Mouse (Mus musculus) lung, postnatal 0 days (tissue): ENCODE results near the gene Sar1b. TPM values are rescaled to one million over a fixed set of nuclear protein-coding genes. Genes with fewer than 3 reads are reported as not detected.

Source experiments
- ATAC-seq: fragments of 200-750 bp; cut with Nextera tagmentation; 2 replicates; pipeline ENCODE4 v1.8.0; 2017; ENCODE audit warnings: moderate library complexity
- DNase-seq: peaks from one replicate; pipeline ENCODE4 v3.0.0-alpha.2; 2016; ENCODE audit warnings: low spot score
- H3K27ac ChIP-seq: fragments of 300-500 bp; sonication (generic); 2 replicates; pipeline ENCODE4 v1.5.1; 2014; ENCODE audit warnings: antibody characterized with exemption, mild to moderate bottlenecking, low read length, mixed read lengths
- H3K27me3 ChIP-seq: fragments of 300-500 bp; sonication (generic); replicated peaks from 2 replicates; pipeline ENCODE4 v1.6.1; 2014; ENCODE audit warnings: low read length, mixed read lengths; ENCODE audit not compliant: insufficient read depth
- H3K36me3 ChIP-seq: fragments of 300-500 bp; sonication (generic); 2 replicates; pipeline ENCODE4 v1.6.1; 2014; ENCODE audit warnings: low read length, mixed read lengths; ENCODE audit not compliant: insufficient read depth
- H3K4me1 ChIP-seq: fragments of 300-500 bp; sonication (generic); 2 replicates; pipeline ENCODE4 v1.6.1; 2014; ENCODE audit warnings: antibody characterized with exemption, low read depth, low read length, mixed read lengths; ENCODE audit not compliant: insufficient read depth
- H3K4me2 ChIP-seq: fragments of 300-500 bp; sonication (generic); replicated peaks from 2 replicates; pipeline ENCODE4 v1.6.1; 2014; ENCODE audit warnings: low read depth, mild to moderate bottlenecking, low read length, moderate library complexity, mixed read lengths
- H3K4me3 ChIP-seq: fragments of 300-500 bp; sonication (generic); 2 replicates; pipeline ENCODE4 v1.5.1; 2014; ENCODE audit warnings: low read depth, low read length
- H3K9ac ChIP-seq: fragments of 300-500 bp; sonication (generic); replicated peaks from 2 replicates; pipeline ENCODE4 v1.6.1; 2014; ENCODE audit warnings: low read depth, mild to moderate bottlenecking
- H3K9me3 ChIP-seq: fragments of 300-500 bp; sonication (generic); 2 replicates; pipeline ENCODE4 v1.6.1; 2016; ENCODE audit warnings: low read length, mixed read lengths
- CTCF ChIP-seq: IDR thresholded peaks from 2 replicates; pipeline ENCODE4 v1.5.1; 2016; ENCODE audit warnings: antibody characterized with exemption, mild to moderate bottlenecking
- EP300 ChIP-seq: IDR thresholded peaks from 2 replicates; pipeline ENCODE4 v1.6.1; 2016; ENCODE audit warnings: antibody characterized with exemption, mild to moderate bottlenecking, control low read depth
- WGBS: fragments of 180-500 bp; shearing (Covaris S2); extraction: QIAGEN DNeasy Blood & Tissue Kit; methylation state at CpG from one replicate; pipeline ENCODE4 v1.1.7; 2014; 5-methylcytosine and 5-hydroxymethylcytosine counted together
- polyA plus RNA-seq: library from polyadenylated mRNA; unstranded; fragments of >200 nt; fragmentation: Nextera tagmentation; extraction: Ambion mirVana; gene quantifications from 2 replicates; pipeline ENCODE4 v1.2.1, GENCODE M21; 2015

Gene Sar1b
- polyA plus RNA-seq, 1 experiment from 2014 or later: 125 TPM

DNA sequence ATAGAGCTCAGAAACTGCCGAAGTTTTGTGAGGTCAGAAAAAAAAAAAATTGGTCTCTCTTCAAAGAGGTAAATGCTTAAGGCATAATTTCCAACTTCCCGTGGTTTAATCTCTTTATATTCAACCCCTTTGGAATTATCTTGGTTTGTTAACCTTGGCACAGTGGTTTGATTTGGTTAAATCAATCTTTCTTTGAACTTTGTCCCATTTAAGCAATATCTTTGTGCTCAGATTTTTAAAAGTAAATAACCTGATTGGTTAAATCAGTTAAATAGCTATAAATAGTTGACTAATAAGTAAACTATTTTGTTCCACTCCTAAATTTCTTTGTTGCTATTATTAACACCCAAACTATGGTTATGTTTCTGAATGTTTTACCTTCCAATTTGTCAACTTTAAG, 4.2 kb upstream of the Sar1b start:
- H3K27me3 ChIP-seq: no peaks in the 10 kb centered on the region
- H3K4me1 ChIP-seq: peaks cover 14% of the 10 kb centered on the region
- DNase-seq (peak; percentile 34), ATAC-seq (no peak)
- H3K9me3 ChIP-seq: no peaks in the 10 kb centered on the region
- TF ChIP-seq CTCF: no peak
- no peak for TF ChIP-seq EP300
- WGBS: 63% methylated on average over 2 of the region's 2 CpGs
- no peak overlapping the region for H3K4me2 ChIP-seq
- no peak overlapping the region for H3K4me3 ChIP-seq
- H3K9ac ChIP-seq: no peak overlapping the region
- H3K36me3 ChIP-seq: no peaks in the 10 kb centered on the region
- peak overlapping the region; percentile 47 for H3K27ac ChIP-seq

DNA sequence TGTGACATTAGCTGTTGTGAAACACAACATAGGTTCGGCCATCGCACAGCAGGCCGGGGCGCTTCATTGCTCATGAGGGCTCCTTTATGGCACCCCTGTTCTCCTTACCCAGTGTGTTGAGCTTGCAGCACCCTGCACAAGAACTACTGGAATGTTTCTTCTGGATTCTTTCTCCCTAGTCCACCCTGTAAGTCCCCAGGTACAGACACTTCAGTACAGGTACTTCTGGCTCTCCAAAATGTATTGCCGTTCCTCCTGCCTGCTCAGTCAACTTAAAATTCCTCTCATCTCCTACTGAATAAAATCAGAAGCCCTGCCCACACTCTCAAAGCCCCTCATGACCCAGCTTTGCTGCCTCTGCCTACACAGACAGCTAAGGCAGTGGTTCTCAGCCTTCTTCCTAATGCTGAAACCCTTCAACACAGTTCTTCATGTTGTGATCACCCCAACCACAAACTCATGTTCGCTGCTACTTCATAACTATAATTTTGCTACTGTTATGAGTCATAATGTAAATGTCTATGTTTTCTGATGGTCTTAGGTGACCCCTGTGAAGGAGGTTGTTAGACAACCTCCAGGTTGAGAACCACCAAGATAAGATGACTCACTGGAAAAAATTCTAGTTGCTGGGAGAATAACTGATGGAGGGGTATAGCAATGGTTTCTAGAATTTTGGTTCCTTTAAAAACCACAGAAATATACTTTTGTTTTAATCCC, 3.4 kb upstream of the Sar1b start:
- 58% methylated on average over 6 of the region's 6 CpGs for WGBS
- Histone ChIP-seq H3K4me1 (peaks cover 13% of the 10 kb centered on the region; the same call in 1 of the 2 replicates), H3K27ac (peak overlapping the region; percentile 47), H3K9me3 (no peaks in the 10 kb centered on the region), H3K9ac (no peak overlapping the region), H3K4me3 (no peak overlapping the region), H3K4me2 (no peak overlapping the region), H3K27me3 (no peaks in the 10 kb centered on the region), H3K36me3 (no peaks in the 10 kb centered on the region)
- TF ChIP-seq EP300 (peak; percentile 77), CTCF (no peak)
- DNase-seq: peak; percentile 80
- ATAC-seq: peak; percentile 62

DNA sequence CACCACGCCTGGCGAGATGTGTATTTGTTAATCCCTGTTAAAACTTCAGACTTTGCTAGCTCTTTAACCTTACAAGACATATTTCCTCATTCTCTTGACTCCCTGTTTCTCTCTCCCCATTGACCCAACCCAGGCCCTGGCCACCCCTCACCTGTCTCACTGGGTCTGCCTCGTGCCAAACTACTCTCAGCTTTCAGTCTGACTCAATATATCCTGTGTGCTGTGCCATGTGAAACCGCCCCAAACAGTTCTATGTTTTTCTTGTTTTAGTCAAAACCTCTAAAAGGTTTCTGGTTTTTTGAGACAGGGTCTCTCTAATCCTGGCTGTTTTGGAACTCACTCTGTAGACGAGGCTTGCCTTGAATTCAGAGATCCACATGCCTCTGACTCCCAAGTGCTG, 2.2 kb upstream of the Sar1b start:
- no peaks in the 10 kb centered on the region for H3K27me3 ChIP-seq
- ATAC-seq: no peak
- no peaks in the 10 kb centered on the region for H3K36me3 ChIP-seq
- DNase-seq: no peak
- H3K9me3 ChIP-seq: no peaks in the 10 kb centered on the region
- peaks cover 13% of the 10 kb centered on the region; the same call in 1 of the 2 replicates for H3K4me1 ChIP-seq
- WGBS: 70% methylated on average over 5 of the region's 5 CpGs
- H3K27ac ChIP-seq: no peak overlapping the region
- H3K4me3 ChIP-seq: no peak overlapping the region
- no peak for TF ChIP-seq EP300
- TF ChIP-seq CTCF: no peak
- H3K9ac ChIP-seq: no peak overlapping the region
- no peak overlapping the region for H3K4me2 ChIP-seq

DNA sequence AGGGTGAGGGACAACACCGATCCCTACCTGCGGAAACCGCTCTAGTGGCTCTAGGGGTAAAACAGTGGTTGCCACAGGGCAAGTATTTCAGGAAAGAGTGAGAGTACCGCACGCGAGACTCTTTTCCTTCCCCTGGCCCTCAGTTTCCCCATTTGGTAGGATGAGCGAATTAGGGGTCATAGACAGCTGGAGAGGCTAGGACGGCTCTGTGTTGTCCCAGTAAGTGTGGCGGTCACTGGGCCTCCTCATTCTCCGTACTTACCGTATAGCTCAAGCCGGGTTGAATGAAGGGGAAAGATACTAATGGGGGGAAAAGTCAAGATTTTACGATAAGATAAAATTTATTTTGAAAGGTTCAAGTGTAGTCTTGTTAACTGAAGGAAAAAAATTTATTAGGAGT, 468 bp downstream of the Sar1b start:
- Histone ChIP-seq H3K4me3 (peak overlapping the region; percentile 94), H3K27me3 (no peaks in the 10 kb centered on the region), H3K9me3 (no peaks in the 10 kb centered on the region), H3K4me1 (peaks cover 8% of the 10 kb centered on the region; the same call in 1 of the 2 replicates), H3K36me3 (no peaks in the 10 kb centered on the region), H3K27ac (peak overlapping the region; percentile 55; the same call in 1 of the 2 replicates), H3K9ac (peak overlapping the region; percentile 94), H3K4me2 (peak overlapping the region; percentile 87)
- ATAC-seq (no peak), DNase-seq (no peak)
- TF ChIP-seq EP300: no peak
- TF ChIP-seq CTCF: no peak
- WGBS: 3% methylated on average over 13 of the region's 13 CpGs

DNA sequence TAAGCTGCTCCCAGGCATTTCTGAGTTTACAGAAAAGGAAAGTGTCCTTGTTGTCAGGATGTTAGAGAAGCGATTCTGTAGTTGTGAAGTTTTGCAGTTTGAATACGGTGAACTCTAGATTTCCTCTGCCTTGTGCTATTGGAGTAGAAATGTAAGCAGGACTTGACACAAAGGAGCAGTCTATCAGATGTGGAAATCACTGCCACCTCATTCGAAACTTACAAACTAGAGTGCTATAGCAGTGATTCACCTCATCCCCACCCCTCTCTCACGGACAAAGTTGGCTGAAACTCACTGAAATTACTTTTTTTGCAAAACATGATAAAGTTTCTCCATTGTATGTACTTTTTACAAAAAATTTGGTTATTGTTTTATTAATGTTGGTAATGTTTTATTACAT, 1.3 kb downstream of the Sar1b start:
- H3K9me3 ChIP-seq: no peaks in the 10 kb centered on the region
- no peak for ATAC-seq
- peaks cover 8% of the 10 kb centered on the region; the same call in 1 of the 2 replicates for H3K4me1 ChIP-seq
- no peak overlapping the region for H3K27ac ChIP-seq
- no peaks in the 10 kb centered on the region for H3K36me3 ChIP-seq
- no peak overlapping the region for H3K4me3 ChIP-seq
- H3K4me2 ChIP-seq: 0 out of 2 replicates have a peak overlapping the region, but pooled peaks have one; percentile 87
- no peaks in the 10 kb centered on the region for H3K27me3 ChIP-seq
- H3K9ac ChIP-seq: no peak overlapping the region
- no peak for TF ChIP-seq CTCF
- no peak for TF ChIP-seq EP300
- DNase-seq: no peak
- WGBS: 58% methylated on average over 4 of the region's 4 CpGs

DNA sequence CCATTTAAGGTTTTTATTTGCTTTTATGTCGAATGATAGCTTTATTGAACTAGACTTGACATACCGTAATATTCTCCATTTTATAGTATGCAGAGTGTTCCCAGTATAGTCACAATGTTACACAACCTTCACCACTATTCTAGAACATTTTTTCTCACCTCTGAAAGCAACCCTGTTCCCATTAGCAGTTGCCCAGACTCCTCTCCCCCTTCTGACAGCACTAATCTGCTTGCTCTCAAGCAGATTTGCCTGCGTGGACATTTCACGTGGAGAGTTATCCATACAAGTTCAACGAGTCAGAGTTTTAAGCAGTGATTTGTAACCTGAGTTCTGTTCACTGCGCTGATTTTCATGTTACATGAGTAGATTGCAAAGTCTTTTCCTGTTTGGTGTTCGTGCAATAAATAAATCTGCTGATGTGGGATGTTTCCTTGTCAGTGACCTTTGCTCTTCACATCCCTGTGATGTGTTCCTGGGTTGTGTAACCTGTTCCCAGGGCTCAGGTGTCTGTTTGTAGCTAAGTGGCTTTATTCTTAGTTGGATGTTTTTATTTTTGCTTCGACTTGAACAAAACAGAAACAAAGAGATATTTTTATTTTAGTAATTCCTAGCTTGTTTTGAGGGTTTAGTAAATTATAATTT, 4.2 kb downstream of the Sar1b start:
- TF ChIP-seq CTCF: no peak
- no peak for TF ChIP-seq EP300
- no peak overlapping the region for H3K4me2 ChIP-seq
- 67% methylated on average over 8 of the region's 8 CpGs for WGBS

More for the DNA sequence above, 4.2 kb downstream of the Sar1b start:
- peaks cover 8% of the 10 kb centered on the region; the same call in 1 of the 2 replicates for H3K4me1 ChIP-seq
- H3K27me3 ChIP-seq: no peaks in the 10 kb centered on the region
- no peaks in the 10 kb centered on the region for H3K9me3 ChIP-seq
- no peak for DNase-seq
- H3K9ac ChIP-seq: no peak overlapping the region
- no peaks in the 10 kb centered on the region for H3K36me3 ChIP-seq
- ATAC-seq: no peak
- H3K4me3 ChIP-seq: no peak overlapping the region
- H3K27ac ChIP-seq: no peak overlapping the region
